Mouse (Mus musculus) lung, postnatal 0 days (tissue): Measurements from ENCODE around the gene Bglap.

Source experiments
- CTCF ChIP-seq: IDR thresholded peaks from 2 replicates; pipeline ENCODE4 v1.5.1; 2016; ENCODE audit warnings: antibody characterized with exemption, mild to moderate bottlenecking
- EP300 ChIP-seq: IDR thresholded peaks from 2 replicates; pipeline ENCODE4 v1.6.1; 2016; ENCODE audit warnings: antibody characterized with exemption, mild to moderate bottlenecking, control low read depth

DNA sequence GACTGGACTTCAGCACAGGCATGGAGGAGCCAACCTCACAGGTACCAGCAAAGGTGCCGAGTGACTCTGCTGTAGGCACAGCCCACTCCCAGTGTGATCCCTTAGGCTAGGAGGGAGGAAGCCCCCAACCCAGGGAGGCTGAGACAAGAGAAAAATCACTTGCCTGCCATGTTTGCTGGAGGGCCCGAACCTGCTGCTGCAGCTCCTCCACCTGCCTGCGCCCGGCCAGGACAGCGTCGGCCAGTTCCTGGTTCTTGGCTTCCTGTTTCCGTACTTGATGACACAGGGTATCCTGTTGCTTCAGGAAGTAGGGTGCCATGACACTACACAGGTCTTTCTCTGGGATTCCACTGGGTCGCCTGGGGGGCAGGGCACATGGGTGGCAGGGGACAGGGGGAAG lies 11.5 kb upstream of the Bglap start:
- TF ChIP-seq CTCF (no peak), EP300 (no peak)
